Mouse (Mus musculus) kidney, embryonic 16.5 days (tissue): ENCODE data around the gene Nyap1. TPM values are rescaled to one million over a fixed set of nuclear protein-coding genes. Genes with fewer than 3 reads are reported as not detected.

ENCODE experiments used
- ATAC-seq: fragments of 200-750 bp; cut with Nextera tagmentation; 2 replicates; pipeline ENCODE4 v1.8.0; 2017; ENCODE audit warnings: moderate TSS enrichment; ENCODE audit not compliant: low FRiP score, low TSS enrichment
- H3K27ac ChIP-seq: fragments of 300-500 bp; sonication (generic); 2 replicates; pipeline ENCODE4 v1.5.1; 2014; ENCODE audit warnings: low read length
- H3K27me3 ChIP-seq: fragments of 300-500 bp; sonication (generic); 2 replicates; pipeline ENCODE4 v1.6.1; 2014; ENCODE audit warnings: low read length, control low read depth, mixed read lengths; ENCODE audit not compliant: insufficient read depth
- H3K36me3 ChIP-seq: fragments of 300-500 bp; sonication (generic); 2 replicates; pipeline ENCODE4 v1.6.1; 2014; ENCODE audit warnings: low read length, control low read depth, mixed read lengths; ENCODE audit not compliant: insufficient read depth
- H3K4me1 ChIP-seq: fragments of 300-500 bp; sonication (generic); 2 replicates; pipeline ENCODE4 v1.6.1; 2014; ENCODE audit warnings: low read length, control low read depth, mixed read lengths; ENCODE audit not compliant: insufficient read depth
- H3K4me2 ChIP-seq: fragments of 300-500 bp; sonication (generic); replicated peaks from 2 replicates; pipeline ENCODE4 v1.6.1; 2014; ENCODE audit warnings: low read depth, low read length
- H3K4me3 ChIP-seq: fragments of 300-500 bp; sonication (generic); 2 replicates; pipeline ENCODE4 v1.5.1; 2014; ENCODE audit warnings: mild to moderate bottlenecking, low read length
- H3K9ac ChIP-seq: fragments of 300-500 bp; sonication (generic); replicated peaks from 2 replicates; pipeline ENCODE4 v1.6.1; 2014; ENCODE audit warnings: low read length
- H3K9me3 ChIP-seq: fragments of 300-500 bp; sonication (generic); 2 replicates; pipeline ENCODE4 v1.6.1; 2016; ENCODE audit warnings: low read length, control low read depth
- WGBS: fragments of 180-500 bp; shearing (Covaris S2); extraction: QIAGEN DNeasy Blood & Tissue Kit; methylation state at CpG from one replicate; pipeline ENCODE4 v1.1.7; 2014; 5-methylcytosine and 5-hydroxymethylcytosine counted together
- polyA plus RNA-seq: library from polyadenylated mRNA; unstranded; fragments of >200 nt; fragmentation: Nextera tagmentation; extraction: Ambion mirVana; gene quantifications from 2 replicates; pipeline ENCODE4 v1.2.1, GENCODE M21; 2015

The Nyap1 gene
- polyA plus RNA-seq, 1 experiment from 2014 or later = 2.1 TPM

DNA sequence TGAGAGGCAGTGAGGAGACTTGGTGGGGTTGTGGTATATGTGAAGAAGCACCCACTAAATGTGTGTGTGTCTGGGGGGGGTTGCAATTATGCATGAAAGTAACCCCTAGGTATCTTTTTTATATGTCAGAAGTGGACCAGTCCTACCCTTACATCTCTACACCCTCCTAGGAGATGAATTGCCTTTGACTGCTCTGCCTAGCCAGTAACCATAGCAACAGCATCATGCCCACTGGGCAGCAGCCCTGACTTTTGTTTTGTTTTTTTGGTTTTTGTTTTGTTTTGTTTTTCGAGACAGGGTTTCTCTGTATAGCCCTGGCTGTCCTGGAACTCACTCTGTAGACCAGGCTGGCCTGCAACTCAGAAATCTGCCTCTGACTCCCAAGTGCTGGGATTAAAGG lies 27.1 kb upstream of the Nyap1 start:
- Histone ChIP-seq H3K27ac (no peak overlapping the region), H3K4me3 (no peak overlapping the region), H3K4me1 (no peaks in the 10 kb centered on the region), H3K9ac (no peak overlapping the region), H3K9me3 (peaks cover 4% of the 10 kb centered on the region; the same call in 1 of the 2 replicates), H3K27me3 (no peaks in the 10 kb centered on the region), H3K4me2 (no peak overlapping the region), H3K36me3 (no peaks in the 10 kb centered on the region)
- no peak for ATAC-seq
- WGBS = 59% methylated on average over 1 of the region's 1 CpGs

DNA sequence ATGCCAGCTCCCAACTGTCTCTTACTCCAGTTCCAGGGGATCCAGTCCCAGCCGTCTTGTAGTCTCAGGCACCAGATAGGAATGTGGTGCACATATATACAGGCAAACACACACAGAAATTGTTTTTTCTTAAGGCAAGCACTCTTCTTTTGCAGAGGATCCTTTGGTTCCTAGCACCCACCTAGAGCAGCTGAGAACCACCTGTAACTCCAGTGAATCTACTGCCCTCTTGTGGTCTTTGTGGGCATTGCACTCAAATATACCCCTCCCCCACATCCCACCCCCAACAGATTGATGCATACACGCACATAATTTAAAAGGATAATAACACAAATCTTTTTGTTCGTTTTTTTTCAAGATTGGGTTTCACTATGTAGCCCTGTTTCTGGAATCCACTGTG lies 24.9 kb upstream of the Nyap1 start:
- Histone ChIP-seq H3K36me3 (0 out of 2 replicates have a peak, but pooled peaks cover 2% of the 10 kb centered on the region), H3K9me3 (peaks cover 4% of the 10 kb centered on the region; the same call in 1 of the 2 replicates), H3K27me3 (no peaks in the 10 kb centered on the region), H3K4me3 (no peak overlapping the region), H3K27ac (no peak overlapping the region), H3K4me1 (no peaks in the 10 kb centered on the region), H3K4me2 (no peak overlapping the region), H3K9ac (no peak overlapping the region)
- ATAC-seq = no peak
- 68% methylated on average over 3 of the region's 3 CpGs for WGBS

DNA sequence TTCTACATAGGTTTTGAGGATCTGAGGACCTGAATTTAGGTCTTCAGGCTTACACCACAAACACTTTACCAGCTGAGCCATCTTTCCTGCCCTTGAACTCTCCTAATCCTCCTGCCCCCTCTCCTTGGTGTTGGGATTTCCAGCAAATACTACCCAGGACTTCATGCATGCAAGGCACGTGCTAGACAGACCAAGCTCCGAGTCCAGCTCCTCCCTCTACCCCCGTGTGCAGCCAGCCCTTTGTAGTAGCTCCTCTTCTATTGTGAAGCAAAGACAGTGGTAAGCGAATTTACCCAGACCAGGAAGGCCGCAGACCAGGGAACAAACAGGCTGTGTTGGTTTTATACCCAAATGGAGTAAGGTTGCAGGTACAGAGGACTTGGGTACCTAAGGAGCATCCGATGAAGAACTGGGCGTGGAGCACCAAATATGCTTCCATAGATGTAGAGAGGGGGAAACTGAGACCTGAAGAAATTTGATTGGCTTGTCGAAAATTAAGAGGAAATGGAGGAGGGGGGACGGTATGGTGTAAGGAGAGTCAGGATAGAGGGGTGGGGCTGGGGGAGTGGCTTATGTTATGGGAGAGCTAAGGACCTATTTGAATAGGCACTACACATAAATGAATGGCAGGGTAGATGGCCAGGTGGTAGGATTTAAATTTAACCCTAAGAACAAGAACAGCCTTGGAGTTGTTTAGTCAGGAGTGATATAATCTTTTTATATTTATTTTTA lies 23.4 kb upstream of the Nyap1 start:
- no peaks in the 10 kb centered on the region for H3K27me3 ChIP-seq
- no peak for ATAC-seq
- peaks cover 4% of the 10 kb centered on the region; the same call in 1 of the 2 replicates for H3K9me3 ChIP-seq
- WGBS = 60% methylated on average over 9 of the region's 9 CpGs
- no peaks in the 10 kb centered on the region for H3K4me1 ChIP-seq
- no peak overlapping the region for H3K27ac ChIP-seq
- H3K9ac ChIP-seq = no peak overlapping the region
- no peak overlapping the region for H3K4me3 ChIP-seq
- 0 out of 2 replicates have a peak, but pooled peaks cover 3% of the 10 kb centered on the region for H3K36me3 ChIP-seq
- H3K4me2 ChIP-seq = no peak overlapping the region

DNA sequence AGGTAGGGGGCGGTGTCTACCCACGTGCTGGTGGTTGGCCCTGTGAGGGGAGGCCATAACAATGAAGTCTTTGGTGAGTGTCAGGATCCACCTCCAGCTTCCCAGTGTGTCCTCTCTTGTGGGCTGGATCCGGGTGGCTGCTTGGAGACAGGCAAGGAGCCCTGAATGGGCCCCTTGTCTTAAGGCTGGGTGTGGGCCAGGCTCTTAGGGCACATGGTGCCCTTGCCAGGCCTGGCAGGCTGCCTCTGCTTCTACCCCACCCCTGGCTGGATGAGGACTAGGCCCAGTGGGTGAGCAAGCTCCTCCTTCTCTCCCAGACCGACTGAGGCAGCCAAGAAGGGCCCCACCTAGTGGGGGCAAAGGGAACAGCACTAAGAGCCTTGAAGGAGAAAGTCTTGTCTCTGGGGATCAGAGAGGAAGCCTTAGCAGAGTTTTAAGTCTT lies 18.6 kb upstream of the Nyap1 start:
- Histone ChIP-seq H3K4me1 (peaks cover 3% of the 10 kb centered on the region; the same call in 1 of the 2 replicates), H3K9me3 (no peaks in the 10 kb centered on the region), H3K27me3 (no peaks in the 10 kb centered on the region), H3K4me3 (no peak overlapping the region), H3K27ac (no peak overlapping the region), H3K9ac (no peak overlapping the region), H3K36me3 (peaks cover 30% of the 10 kb centered on the region), H3K4me2 (no peak overlapping the region)
- WGBS = 45% methylated on average over 4 of the region's 4 CpGs
- ATAC-seq = peak; percentile 42; the same call in 1 of the 2 replicates

DNA sequence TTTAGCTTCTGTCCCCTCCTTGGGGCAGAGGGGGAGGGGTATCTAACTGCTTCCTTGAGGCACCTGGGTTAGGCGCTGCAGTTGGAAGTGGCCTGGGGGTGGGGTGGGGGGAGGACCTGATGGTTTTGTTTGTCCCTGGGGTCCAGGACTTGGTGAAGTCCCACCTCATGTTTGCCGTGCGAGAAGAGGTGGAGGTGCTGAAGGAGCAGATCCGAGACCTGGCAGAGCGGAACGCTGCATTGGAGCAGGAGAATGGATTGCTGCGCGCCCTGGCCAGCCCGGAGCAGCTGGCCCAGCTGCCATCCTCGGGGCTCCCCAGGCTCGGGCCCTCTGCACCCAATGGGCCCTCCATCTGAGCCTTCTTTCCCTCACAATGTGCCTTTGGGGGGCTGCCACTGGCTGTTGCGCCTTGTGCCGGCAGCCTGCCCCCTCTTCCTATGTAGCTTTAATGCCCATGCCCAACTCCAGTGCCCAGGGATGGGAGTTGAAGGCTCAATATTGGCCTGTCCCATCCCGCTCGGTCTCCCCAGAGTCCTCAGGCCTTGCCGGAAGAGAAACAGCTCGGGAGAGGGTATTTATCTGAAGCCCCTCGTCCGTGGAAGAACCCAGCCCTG lies 17.6 kb upstream of the Nyap1 start:
- no peak for ATAC-seq
- H3K27ac ChIP-seq = no peak overlapping the region

DNA sequence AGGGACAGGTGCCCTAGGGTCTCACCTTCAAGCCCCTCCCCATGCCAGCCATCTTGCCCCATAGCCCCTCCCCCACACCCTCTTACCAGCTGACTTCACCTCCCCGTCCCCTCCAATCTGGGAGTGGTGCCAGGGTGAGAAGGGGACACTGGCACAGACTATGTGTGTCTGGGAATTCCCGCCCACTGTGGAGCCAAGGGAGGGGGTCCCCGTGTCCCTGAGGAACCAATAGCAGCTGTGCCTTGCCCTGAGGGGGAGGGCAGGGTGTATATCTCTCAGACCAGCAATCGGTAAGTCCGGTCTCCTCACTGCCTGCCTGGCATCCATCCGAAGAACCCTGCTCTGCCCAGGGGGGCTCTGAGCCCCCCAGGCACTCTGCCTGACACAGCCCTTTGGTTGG lies 16.5 kb upstream of the Nyap1 start:
- peaks cover 43% of the 10 kb centered on the region for H3K36me3 ChIP-seq
- H3K27ac ChIP-seq = no peak overlapping the region
- no peaks in the 10 kb centered on the region for H3K27me3 ChIP-seq
- no peak overlapping the region for H3K4me2 ChIP-seq
- peaks cover 3% of the 10 kb centered on the region; the same call in 1 of the 2 replicates for H3K4me1 ChIP-seq
- no peaks in the 10 kb centered on the region for H3K9me3 ChIP-seq
- no peak for ATAC-seq
- H3K4me3 ChIP-seq = no peak overlapping the region
- no peak overlapping the region for H3K9ac ChIP-seq
- 83% methylated on average over 6 of the region's 6 CpGs for WGBS

More for the DNA sequence above, 17.6 kb upstream of the Nyap1 start:
- Histone ChIP-seq H3K9ac (no peak overlapping the region), H3K4me3 (no peak overlapping the region), H3K27me3 (no peaks in the 10 kb centered on the region), H3K4me2 (no peak overlapping the region), H3K36me3 (peaks cover 34% of the 10 kb centered on the region), H3K9me3 (no peaks in the 10 kb centered on the region), H3K4me1 (peaks cover 3% of the 10 kb centered on the region; the same call in 1 of the 2 replicates)
- WGBS = 93% methylated on average over 19 of the region's 19 CpGs

DNA sequence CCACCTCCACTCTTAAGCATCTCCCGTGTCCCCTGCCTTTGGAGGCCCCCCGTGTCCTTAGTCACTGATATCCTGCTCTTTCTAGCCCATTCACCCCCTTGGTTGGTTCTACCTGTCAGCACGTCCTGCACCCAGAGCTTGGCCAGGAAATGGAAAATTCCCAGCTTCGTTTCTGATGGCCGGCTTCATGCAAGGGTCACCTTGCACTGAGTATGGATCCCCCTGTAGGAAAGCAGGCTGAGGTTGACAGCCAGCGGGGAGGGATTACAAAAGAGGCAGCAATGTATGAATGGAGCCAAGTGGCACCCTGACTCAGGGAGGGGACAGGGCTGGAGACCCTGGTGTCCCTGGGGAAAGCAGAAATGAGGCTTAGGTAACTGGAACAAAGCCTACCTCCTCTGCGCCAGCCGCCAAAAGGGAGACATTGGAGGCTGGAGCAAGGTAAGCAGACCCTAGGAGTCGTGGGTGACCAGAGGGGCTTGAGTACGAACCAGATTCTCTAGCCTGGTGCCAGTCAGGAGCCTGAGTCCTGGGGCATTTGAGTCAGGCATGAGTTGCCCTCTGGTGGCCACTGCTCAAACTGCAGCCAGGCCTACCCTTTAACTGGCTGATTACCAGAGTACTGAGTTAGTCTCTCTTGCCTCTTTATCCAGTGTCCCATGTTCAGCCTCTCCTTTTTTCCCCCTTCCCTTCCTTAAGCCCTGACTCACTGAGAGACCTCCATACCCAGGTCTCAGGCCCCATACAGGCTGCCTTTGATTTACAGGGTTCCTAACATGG lies 15.7 kb upstream of the Nyap1 start:
- peaks cover 49% of the 10 kb centered on the region for H3K36me3 ChIP-seq
- no peaks in the 10 kb centered on the region for H3K9me3 ChIP-seq
- H3K9ac ChIP-seq = no peak overlapping the region
- 0 out of 2 replicates have a peak, but pooled peaks have one; percentile 17 for ATAC-seq
- 47% methylated on average over 10 of the region's 10 CpGs for WGBS
- peaks cover 3% of the 10 kb centered on the region; the same call in 1 of the 2 replicates for H3K4me1 ChIP-seq
- no peaks in the 10 kb centered on the region for H3K27me3 ChIP-seq
- no peak overlapping the region for H3K27ac ChIP-seq
- H3K4me3 ChIP-seq = no peak overlapping the region
- no peak overlapping the region for H3K4me2 ChIP-seq

DNA sequence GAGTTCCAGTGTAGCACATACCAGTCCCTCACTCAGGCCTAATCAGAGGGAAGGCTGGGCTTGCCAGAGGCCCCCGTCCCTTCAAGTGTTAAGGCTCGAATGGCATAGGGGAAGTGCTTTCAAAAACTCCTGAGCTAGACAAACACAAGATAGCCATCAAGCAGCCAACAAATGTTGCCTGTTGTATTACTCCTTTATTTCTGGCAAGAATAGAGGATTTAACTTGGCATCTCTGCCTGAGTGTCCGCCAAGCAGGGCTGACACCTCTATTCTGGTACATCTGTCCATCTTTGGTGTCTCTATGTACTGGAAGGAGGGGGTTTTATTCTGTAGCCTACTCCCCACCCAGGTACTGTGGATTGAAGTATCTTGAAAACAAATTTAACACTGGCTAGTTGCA lies 14.7 kb upstream of the Nyap1 start:
- no peak overlapping the region for H3K9ac ChIP-seq
- no peak overlapping the region for H3K4me2 ChIP-seq
- WGBS = 75% methylated on average over 3 of the region's 3 CpGs
- no peak overlapping the region for H3K27ac ChIP-seq
- ATAC-seq = no peak
- H3K27me3 ChIP-seq = no peaks in the 10 kb centered on the region
- peaks cover 58% of the 10 kb centered on the region for H3K36me3 ChIP-seq
- no peaks in the 10 kb centered on the region for H3K9me3 ChIP-seq
- no peak overlapping the region for H3K4me3 ChIP-seq
- H3K4me1 ChIP-seq = peaks cover 3% of the 10 kb centered on the region; the same call in 1 of the 2 replicates

DNA sequence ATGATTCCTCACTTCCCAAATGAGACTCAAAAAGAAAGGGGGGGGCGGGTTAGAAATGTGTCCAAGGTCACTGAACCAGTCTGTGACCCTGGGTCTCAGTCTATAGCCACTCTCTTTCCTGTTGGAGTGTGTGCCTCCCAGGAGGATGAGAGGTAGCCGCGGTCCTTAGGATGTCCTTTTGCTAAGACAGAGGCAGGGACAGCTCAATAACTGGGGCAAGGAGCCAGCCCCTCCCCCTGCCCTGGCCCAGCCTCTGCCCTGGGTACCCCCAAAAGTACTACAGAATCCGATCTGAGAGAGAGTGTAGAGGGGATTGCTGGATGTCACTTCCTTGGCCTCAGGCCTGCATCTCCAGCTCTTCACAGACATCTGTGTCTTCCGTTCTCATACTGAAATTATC lies 14.0 kb upstream of the Nyap1 start:
- ATAC-seq = no peak
- Histone ChIP-seq H3K27me3 (no peaks in the 10 kb centered on the region), H3K36me3 (peaks cover 63% of the 10 kb centered on the region), H3K4me1 (peaks cover 3% of the 10 kb centered on the region; the same call in 1 of the 2 replicates), H3K27ac (no peak overlapping the region), H3K4me2 (no peak overlapping the region), H3K4me3 (no peak overlapping the region), H3K9ac (no peak overlapping the region), H3K9me3 (no peaks in the 10 kb centered on the region)
- 83% methylated on average over 5 of the region's 5 CpGs for WGBS
